Mouse (Mus musculus) thymus, postnatal 4 days (tissue): ENCODE data around the gene Samd4b.
"Not testable (repeated sequence)": the region's sequence is repeated elsewhere in the genome, so short reads cannot be mapped to it uniquely, and the experiment has no call there.

Experiments
- DNase-seq: peaks from one replicate; pipeline ENCODE4 v3.0.0; 2021

The Samd4b gene

DNA sequence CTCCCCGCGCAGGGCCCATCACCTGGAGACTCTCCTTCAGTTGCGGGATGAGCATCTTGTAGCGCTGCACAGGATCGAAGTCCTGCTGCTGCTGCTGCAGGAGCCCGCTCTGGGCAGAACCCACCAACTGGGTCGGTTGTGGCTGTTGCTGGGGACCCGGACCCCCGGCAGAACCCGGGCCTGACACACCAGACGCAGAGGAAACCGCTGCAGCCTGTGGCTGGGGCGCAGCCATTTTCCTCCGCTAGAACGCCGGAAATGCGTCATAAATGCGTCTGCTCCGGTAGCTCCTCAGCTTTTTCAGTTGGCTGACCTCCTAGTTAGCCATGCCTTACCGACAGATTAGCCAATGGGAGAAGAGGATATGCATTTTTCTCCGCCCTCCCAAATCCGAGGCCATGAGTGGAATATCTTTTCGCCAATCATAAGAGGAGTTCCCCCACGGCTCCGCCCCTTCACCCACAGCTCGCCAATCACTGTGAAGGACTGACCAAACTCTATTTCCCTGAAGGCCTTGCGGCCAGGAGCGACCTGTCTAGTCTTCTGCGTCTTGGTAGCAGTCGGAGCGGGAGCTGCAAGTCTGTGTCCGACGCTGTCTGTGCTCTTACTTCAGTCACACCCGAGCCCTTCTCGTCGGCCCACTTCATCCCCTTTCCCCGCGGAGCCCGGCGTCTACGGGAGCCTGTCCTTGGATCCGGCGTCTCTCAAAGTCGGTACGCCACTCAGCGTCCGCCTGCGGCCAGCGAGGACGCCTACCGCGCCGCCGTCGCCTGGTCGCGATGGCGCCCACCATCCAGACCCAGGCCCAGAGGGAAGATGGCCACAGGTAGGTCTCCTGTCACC, 205.3 kb downstream of the Samd4b start, which contains the start of the genes Med29 and Paf1:
Med29 (minus strand) TSS at position 280 of the 843 bp plus-strand sequence.
Paf1 (plus strand) TSS at position 523 of the 843 bp plus-strand sequence.
- DNase-seq = peak; percentile 93

DNA sequence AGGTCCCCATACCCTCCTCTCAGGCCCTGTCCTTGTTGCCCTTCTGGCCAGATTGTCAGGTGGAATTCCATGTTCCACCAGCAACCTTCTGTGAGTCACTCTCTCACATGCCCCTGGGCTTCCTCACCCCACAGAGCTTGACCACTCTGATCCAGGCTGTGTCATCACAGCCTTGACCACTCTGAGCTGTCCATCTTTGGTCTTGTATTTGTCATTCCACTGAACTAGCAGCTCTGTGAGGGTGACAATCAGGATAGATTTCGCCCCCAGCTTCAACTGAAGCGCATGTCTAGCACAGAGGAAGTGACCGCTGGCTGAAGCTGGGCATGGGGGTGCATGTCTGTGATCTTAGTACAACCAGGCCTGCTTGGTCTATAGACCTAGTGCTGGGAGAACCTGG, 207.6 kb downstream of the Samd4b start:
- no peak for DNase-seq

DNA sequence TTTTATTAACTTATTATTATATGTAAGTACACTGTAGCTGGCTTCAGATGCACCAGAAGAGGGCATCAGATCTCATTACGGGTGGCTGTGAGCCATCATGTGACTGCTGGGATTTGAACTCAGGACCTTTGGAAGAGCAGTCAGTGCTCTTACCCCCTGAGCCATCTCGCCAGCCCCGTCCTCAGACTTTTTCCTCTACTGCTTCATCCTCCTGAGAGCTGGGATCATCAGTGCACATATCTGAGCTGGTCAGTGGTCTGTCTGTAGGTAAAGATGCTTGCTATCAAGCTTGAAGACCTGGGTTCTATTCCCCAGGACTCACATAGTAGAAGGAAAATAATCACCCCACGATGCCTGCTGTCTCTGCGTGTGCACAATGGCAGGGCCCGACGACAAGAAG, 210.6 kb downstream of the Samd4b start:
- not testable (repeated sequence) for DNase-seq

DNA sequence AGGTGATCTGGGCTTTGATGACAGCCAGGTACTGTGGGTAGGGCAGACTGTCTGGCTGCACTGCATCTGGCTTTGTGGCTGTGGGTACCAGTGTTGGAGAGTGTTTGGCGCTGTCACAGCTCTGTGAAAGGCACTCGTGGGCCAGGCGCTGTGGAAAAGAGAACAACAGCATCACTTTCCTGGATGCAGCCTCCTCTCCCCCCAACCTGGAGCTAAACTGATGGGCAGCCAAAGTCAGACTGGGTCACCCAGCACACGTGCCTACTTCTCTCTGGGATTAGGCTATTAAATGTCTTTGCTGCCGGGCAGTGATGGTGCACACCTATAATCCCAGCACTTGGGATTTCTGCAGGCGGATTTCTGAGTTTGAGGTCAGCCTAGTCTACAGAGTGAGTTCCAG, 211.1 kb downstream of the Samd4b start:
- not testable (repeated sequence) for DNase-seq

DNA sequence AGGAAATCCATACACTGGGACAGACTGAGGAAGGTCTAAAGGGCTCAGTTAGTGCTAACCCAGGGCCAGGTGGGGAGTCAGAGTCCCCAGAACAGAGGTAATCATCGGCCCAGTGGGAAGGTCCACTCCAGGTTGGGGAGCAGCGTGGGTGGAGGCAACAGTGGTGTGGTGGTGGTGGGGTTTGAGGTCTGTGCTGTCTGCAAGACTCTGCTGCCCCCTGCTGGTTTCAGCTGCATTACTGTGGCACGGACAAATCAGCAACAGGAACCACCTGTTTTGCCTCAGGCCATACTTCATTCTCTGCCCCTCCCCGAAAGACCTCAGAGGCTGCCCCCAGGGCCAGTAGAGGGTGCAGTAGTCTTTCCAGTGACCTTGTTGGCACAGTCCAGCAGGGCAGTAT, 211.5 kb downstream of the Samd4b start:
- DNase-seq = peak; percentile 97

GRCm38 (mm10) chr7:28386007-28386406, 211.9 kb downstream of the Samd4b start:
- DNase-seq = peak; percentile 41

- peak; percentile 57 for DNase-seq
These were observed 212.7 kb downstream of the Samd4b start for GRCm38 (mm10) chr7:28385196-28385595.

- DNase-seq = peak; percentile 76
These were observed 213.8 kb downstream of the Samd4b start for GRCm38 (mm10) chr7:28384162-28384561.

DNA sequence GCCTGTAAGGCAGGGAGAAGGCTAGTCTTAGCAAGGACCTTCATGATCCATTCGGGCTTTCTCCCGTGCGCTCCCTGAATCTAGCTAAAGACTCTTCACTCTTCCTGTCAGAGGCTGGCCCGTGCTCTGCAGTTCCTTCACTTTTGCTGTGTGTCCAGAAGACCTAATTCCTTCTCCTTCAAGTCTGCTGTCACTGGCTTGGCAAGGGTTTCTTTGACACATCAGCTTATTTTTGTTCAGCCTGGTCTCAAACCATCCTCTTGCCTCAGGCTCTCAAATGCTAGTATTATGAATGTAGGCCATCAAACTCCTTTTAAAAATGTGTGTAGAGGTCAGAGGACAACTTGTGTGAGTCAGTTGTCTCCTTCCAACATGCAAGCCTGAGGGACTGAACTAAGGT, 214.3 kb downstream of the Samd4b start:
- DNase-seq = no peak

DNA sequence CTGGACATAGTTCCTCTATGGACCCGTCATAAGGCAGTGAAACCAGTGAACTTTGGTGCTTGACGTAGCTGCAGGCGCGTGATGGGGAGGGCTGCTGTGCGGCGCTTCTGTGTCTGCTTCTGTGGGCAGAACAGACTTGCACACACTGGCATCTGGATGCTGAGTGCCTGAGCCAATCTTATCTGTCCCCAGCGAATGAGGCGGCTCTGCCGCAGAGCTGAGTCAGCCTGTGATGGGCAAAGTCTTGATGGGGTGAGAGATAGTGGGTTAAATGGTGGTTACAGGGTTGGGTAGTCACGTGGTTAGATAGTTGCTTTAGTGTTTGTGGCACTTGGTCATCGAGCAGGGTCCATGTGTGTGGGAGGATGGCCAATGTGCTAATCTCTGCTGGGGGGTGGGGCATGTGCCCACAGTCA, 215.0 kb downstream of the Samd4b start:
- peak; percentile 79 for DNase-seq

DNA sequence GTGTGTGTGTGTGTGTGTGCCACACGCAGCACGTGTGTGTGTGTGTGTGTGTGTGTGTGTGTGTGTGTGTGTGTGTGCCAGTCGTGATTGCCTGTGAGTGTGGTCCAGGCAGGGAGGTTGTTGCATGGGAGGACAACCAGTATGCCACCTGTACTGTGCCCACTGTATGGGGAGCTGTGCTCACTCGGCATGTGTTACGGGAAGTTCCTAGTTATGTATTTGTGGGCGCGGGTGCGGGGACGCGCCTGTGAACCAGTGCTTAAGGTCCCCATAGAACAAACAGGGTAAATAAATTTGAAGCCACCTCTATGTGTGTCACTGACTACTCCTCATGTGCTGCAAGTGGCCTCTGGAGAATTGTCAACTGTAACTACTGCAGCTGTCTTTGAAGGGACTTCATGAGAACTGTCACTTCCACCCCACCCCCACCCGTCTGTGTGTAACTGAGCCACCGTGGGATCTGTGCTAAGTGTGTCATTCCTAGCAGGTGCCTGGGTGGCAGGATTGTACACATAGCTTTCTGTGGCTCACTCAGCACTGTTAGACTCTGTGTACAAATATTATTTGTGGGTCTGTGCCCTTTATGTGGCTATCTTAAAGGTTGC, 215.5 kb downstream of the Samd4b start:
- DNase-seq = no peak

- DNase-seq = peak; percentile 91
These were observed 216.0 kb downstream of the Samd4b start for GRCm38 (mm10) chr7:28381938-28382337.

GRCm38 (mm10) chr7:28381017-28381790, 216.7 kb downstream of the Samd4b start:
- peak; percentile 86 for DNase-seq

- DNase-seq = no peak
These were observed 217.5 kb downstream of the Samd4b start, which contains the start of gene Zfp36 for GRCm38 (mm10) chr7:28380237-28381016. TSS of gene Zfp36 (minus strand) at chr7:28380253.

GRCm38 (mm10) chr7:28378769-28379651, 218.9 kb downstream of the Samd4b start:
- DNase-seq = peak; percentile 98

GRCm38 (mm10) chr7:28378066-28378690, 219.8 kb downstream of the Samd4b start:
- DNase-seq = peak; percentile 67

DNA sequence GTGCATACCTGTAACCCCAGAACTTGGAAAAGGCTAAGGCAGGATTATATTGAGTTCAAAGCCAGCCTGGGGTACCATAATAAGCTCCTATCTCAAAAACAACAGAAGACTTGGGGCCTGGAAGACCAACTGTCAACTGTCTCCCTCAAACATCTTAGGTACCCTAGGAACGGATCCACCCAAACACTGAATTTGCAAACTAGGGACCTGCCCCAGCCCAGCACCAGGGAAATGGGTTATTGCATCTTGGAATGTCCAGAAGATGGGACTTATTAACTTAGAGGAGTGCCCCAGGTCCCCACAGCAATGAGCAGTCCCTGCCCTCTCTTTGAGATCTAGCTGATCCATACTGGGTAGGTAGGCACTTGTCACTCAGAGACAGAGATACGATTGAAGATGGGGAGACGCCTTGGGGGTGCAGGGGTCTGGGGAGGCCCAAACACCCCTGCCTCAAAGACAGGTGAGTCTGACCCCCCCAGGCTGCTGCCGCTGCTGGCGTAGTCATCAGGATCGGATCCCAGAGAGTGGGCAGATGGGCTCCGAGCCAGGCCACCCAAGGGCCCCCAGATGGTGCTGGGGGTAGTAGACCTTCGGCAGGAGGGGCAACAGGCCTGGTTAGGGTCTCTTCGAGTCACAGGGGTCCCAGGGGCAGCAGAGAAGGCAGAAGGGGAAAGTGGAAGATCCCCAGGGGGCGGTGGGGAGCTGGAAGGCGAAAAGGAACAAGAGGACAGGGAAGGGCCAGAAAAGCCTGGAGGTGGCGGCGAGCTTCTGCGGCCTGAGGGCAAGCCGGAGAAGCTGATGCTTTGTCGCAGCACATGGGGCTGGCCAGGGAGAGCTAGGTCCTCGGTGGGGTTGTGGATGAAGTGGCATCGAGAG, 220.5 kb downstream of the Samd4b start:
- DNase-seq = peak; percentile 60

DNA sequence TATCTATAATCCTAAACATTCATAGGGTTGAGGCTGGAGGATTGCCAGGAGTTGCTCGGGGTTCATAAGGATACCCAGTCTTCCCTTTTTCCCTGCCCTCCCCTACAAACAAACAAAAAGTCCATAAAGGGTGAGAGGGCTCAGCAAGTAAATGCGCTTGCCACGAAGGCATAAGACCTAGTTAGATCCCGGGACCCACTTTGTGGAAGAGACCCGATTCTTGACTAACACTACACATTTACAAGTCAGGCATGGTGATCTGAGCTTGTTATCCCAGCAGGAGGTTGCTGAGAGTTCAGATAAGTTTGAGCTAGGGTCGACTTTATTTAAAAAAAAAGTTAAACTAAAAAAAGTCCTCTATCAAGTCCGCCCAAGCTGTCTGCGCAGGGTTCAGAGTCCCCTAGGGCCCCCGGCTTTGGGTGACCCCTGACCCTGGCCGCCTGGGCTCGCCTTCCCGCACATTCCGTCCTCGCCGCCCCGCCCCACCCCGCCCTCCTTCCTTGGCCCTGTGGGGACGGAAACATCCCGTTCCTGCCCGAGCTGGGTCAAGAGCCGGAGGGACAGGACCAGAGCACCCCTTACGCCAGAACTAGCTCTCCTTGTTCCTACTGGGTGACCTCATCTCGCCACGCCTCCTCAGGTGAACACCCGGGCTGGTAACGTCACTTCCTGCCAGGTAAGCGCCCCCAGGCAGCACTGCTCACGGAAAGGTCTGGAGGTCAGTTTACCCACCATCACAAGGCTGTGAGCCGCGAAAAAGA, 221.8 kb downstream of the Samd4b start:
- DNase-seq = peak; percentile 69
